Mouse (Mus musculus) right cerebral cortex, adult 18-20 months (tissue): Measurements from ENCODE around the gene Naaladl2.

ENCODE experiments used
- DNase-seq: peaks from one replicate; pipeline ENCODE4 v3.0.0; 2022; ENCODE audit warnings: mixed read lengths

Naaladl2 gene

GRCm38 (mm10) chr3:24938507-24939182 is 205.4 kb downstream of the Naaladl2 start:
- no peak for DNase-seq

- DNase-seq, result no peak
These were observed 222.2 kb downstream of the Naaladl2 start for GRCm38 (mm10) chr3:24921811-24922210.

- no peak for DNase-seq
These were observed 222.7 kb downstream of the Naaladl2 start for GRCm38 (mm10) chr3:24921401-24921800.

GRCm38 (mm10) chr3:24905425-24905960 is 238.6 kb downstream of the Naaladl2 start:
- DNase-seq, result no peak

- no peak for DNase-seq
These were observed 255.3 kb downstream of the Naaladl2 start for GRCm38 (mm10) chr3:24888801-24889200.

GRCm38 (mm10) chr3:24872254-24872653 is 271.8 kb downstream of the Naaladl2 start:
- DNase-seq, result no peak

- DNase-seq, result no peak
These were observed 291.1 kb downstream of the Naaladl2 start for GRCm38 (mm10) chr3:24852936-24853335.

GRCm38 (mm10) chr3:24796739-24797138 is 347.3 kb downstream of the Naaladl2 start:
- no peak for DNase-seq

GRCm38 (mm10) chr3:24787451-24788148 is 356.5 kb downstream of the Naaladl2 start:
- no peak for DNase-seq

GRCm38 (mm10) chr3:24784108-24784507 is 360.0 kb downstream of the Naaladl2 start:
- no peak for DNase-seq

GRCm38 (mm10) chr3:24783462-24783829 is 360.6 kb downstream of the Naaladl2 start:
- DNase-seq, result no peak

- no peak for DNase-seq
These were observed 361.1 kb downstream of the Naaladl2 start for GRCm38 (mm10) chr3:24782784-24783461.

GRCm38 (mm10) chr3:24781687-24782086 is 362.4 kb downstream of the Naaladl2 start:
- DNase-seq, result no peak

GRCm38 (mm10) chr3:24778416-24778815 is 365.6 kb downstream of the Naaladl2 start:
- DNase-seq, result no peak

- DNase-seq, result no peak
These were observed 395.0 kb downstream of the Naaladl2 start for GRCm38 (mm10) chr3:24749055-24749454.

- no peak for DNase-seq
These were observed 396.7 kb downstream of the Naaladl2 start for GRCm38 (mm10) chr3:24747182-24747856.

GRCm38 (mm10) chr3:24743946-24744345 is 400.1 kb downstream of the Naaladl2 start:
- no peak for DNase-seq

- no peak for DNase-seq
These were observed 424.8 kb downstream of the Naaladl2 start for GRCm38 (mm10) chr3:24719181-24719749.

GRCm38 (mm10) chr3:24714770-24715169 is 429.3 kb downstream of the Naaladl2 start:
- no peak for DNase-seq

GRCm38 (mm10) chr3:24705778-24706423 is 438.2 kb downstream of the Naaladl2 start:
- no peak for DNase-seq

- DNase-seq, result no peak
These were observed 453.7 kb downstream of the Naaladl2 start for GRCm38 (mm10) chr3:24690162-24690915.
